Mouse (Mus musculus) cortical plate, adult 2 months (tissue): ENCODE results near the gene Bcam. TPM values are rescaled to one million over a fixed set of nuclear protein-coding genes. Genes with fewer than 3 reads are reported as not detected.
A peak's percentile ranks its signal among the peaks of the same experiment; 100 is the strongest.

Experiments
- H3K27ac ChIP-seq: fragments of 200-500 bp; 2 replicates; pipeline ENCODE4 v1.5.1; 2012; ENCODE audit warnings: low read length, control low read depth, inconsistent platforms; ENCODE audit not compliant: insufficient read depth
- H3K4me1 ChIP-seq: fragments of 200-500 bp; 2 replicates; pipeline ENCODE4 v1.6.1; 2011; ENCODE audit warnings: low read length; ENCODE audit not compliant: control insufficient read depth, insufficient read depth
- H3K4me3 ChIP-seq: fragments of 200-500 bp; 2 replicates; pipeline ENCODE4 v1.5.1; 2011; ENCODE audit warnings: mild to moderate bottlenecking, low read length, control low read depth; ENCODE audit not compliant: insufficient read depth
- CTCF ChIP-seq: fragments of 200-500 bp; IDR thresholded peaks from 2 replicates; pipeline ENCODE4 v1.5.1; 2011; ENCODE audit warnings: mild to moderate bottlenecking, control low read depth, low read length; ENCODE audit not compliant: insufficient read depth; ENCODE audit errors: extremely low read depth
- POLR2A ChIP-seq: fragments of 200-500 bp; IDR thresholded peaks from 2 replicates; pipeline ENCODE4 v1.6.1; 2011; ENCODE audit warnings: mild to moderate bottlenecking, low read length, control low read depth; ENCODE audit not compliant: insufficient read depth; ENCODE audit errors: extremely low read depth
- polyA plus RNA-seq: library from polyadenylated mRNA; depleted of rRNA; stranded (reverse); fragments of >200 nt; gene quantifications from 2 replicates; pipeline ENCODE4 v1.2.3, GENCODE M21; 2012

The Bcam gene
- polyA plus RNA-seq, 1 experiment = 24.4 TPM

DNA sequence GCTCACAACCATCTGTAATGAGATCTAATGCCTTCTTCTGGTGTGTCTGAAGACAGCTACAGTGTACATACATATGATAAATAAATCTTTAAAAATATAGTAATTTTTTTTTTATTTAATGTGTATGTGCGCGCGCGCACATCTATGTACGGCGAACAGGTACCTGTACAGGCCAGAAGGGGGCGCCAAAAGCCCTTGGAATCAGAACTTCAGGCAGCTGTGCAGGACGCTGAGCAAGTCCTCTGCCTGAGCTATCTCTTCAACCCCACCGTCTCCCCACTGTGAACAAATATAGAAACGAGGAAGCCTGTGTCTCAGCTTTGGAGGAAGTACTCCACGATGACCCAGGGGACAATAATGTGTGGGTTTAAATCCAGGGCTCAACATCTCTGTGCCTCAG lies 30.5 kb downstream of the Bcam start:
- H3K27ac ChIP-seq = no peak overlapping the region
- TF ChIP-seq POLR2A (no peak), CTCF (no peak)
- H3K4me1 ChIP-seq = no peaks in the 10 kb centered on the region
- H3K4me3 ChIP-seq = no peak overlapping the region

- Histone ChIP-seq H3K4me3 (no peak overlapping the region), H3K4me1 (no peaks in the 10 kb centered on the region), H3K27ac (no peak overlapping the region)
- TF ChIP-seq CTCF (0 out of 2 replicates have a peak, but pooled peaks have one; percentile 2), POLR2A (no peak)
Observed at GRCm38 (mm10) chr7:19738771-19739170, 32.0 kb downstream of the Bcam start.

GRCm38 (mm10) chr7:19736389-19737057 lies 34.3 kb downstream of the Bcam start:
- Histone ChIP-seq H3K27ac (no peak overlapping the region), H3K4me1 (no peaks in the 10 kb centered on the region), H3K4me3 (no peak overlapping the region)
- no peak for TF ChIP-seq POLR2A
- TF ChIP-seq CTCF = no peak

GRCm38 (mm10) chr7:19734178-19734666 lies 36.6 kb downstream of the Bcam start:
- H3K27ac ChIP-seq = no peak overlapping the region
- TF ChIP-seq POLR2A (no peak), CTCF (no peak)
- no peaks in the 10 kb centered on the region for H3K4me1 ChIP-seq
- H3K4me3 ChIP-seq = no peak overlapping the region

GRCm38 (mm10) chr7:19726541-19726940 lies 44.3 kb downstream of the Bcam start:
- H3K4me3 ChIP-seq = no peak overlapping the region
- TF ChIP-seq POLR2A (no peak), CTCF (no peak)
- H3K4me1 ChIP-seq = no peaks in the 10 kb centered on the region
- no peak overlapping the region for H3K27ac ChIP-seq

GRCm38 (mm10) chr7:19724167-19724566 lies 46.6 kb downstream of the Bcam start:
- no peak overlapping the region for H3K4me3 ChIP-seq
- H3K4me1 ChIP-seq = no peaks in the 10 kb centered on the region
- TF ChIP-seq POLR2A (no peak), CTCF (no peak)

GRCm38 (mm10) chr7:19722754-19723195 lies 48.0 kb downstream of the Bcam start:
- no peak overlapping the region for H3K27ac ChIP-seq
- H3K4me1 ChIP-seq = no peaks in the 10 kb centered on the region
- TF ChIP-seq CTCF (no peak), POLR2A (no peak)
- no peak overlapping the region for H3K4me3 ChIP-seq

More at GRCm38 (mm10) chr7:19724167-19724566, 46.6 kb downstream of the Bcam start:
- no peak overlapping the region for H3K27ac ChIP-seq

GRCm38 (mm10) chr7:19719200-19719599 lies 51.6 kb downstream of the Bcam start:
- Histone ChIP-seq H3K4me3 (no peak overlapping the region), H3K27ac (no peak overlapping the region), H3K4me1 (no peaks in the 10 kb centered on the region)
- TF ChIP-seq POLR2A (no peak), CTCF (no peak)

DNA sequence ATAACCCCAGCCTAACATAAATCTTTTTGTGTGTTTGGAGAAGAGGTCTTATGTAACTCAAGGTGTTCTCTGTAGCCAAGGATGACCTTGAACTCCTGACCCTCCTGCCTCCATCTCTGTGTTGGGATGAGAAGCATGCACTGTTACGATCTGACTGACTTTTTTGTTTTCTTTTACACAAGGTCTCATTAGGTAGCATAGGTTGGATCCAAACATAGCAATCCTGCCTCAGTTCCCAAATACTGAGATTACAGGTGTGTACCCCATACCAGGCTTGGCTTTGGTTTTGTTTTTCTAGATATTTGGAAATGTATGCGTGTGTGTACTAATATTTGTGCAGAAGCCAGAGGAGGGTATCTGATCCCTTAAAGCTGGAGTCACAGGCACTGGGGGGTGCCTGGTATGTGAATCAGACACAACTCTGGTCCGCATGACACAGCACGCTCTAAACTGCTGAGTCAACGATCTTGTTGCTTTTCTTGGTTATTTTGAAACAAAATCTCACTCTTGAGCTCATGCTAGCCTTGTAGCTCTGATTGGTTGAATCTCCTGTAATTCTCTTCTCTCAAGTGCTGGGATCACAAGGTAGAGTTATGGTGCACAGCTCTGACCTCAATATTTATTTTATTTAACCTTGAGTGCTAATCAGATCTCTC lies 52.4 kb downstream of the Bcam start:
- H3K4me3 ChIP-seq = no peak overlapping the region
- no peak overlapping the region for H3K27ac ChIP-seq
- H3K4me1 ChIP-seq = no peaks in the 10 kb centered on the region
- TF ChIP-seq POLR2A = no peak
- TF ChIP-seq CTCF = no peak

GRCm38 (mm10) chr7:19717346-19717745 lies 53.5 kb downstream of the Bcam start:
- Histone ChIP-seq H3K4me3 (no peak overlapping the region), H3K4me1 (no peaks in the 10 kb centered on the region), H3K27ac (no peak overlapping the region)
- TF ChIP-seq CTCF (no peak), POLR2A (no peak)
